In the genomic region with DNA sequence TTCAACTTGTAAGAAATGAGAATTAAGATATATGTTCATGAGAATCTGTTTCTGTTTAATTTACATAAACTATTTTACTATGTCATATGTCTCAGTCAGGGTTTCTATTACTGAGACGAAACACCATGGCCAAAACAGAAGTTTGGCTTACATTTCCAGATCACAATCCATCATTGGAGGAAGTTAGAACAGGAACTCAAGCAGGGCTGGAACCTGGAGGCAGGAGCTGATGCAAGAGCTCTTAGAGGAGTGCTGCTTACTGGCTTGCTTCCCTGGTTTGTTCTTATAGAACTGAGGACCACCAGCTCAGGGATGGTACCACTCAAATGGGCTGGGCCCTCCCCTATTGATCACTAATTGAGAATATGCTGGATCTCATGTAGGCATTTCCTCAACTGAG, we compare ENCODE assay signal across 15 mouse cellular contexts.
"Had no signal": no experiment of that assay in that cellular context is flagged by ENCODE, and none has a peak within 500 bp of the region (broad histone marks: within the 10 kb centered on the region; RNA-seq: fewer than 3 reads in every experiment).

No protein-coding gene starts in this region.

- H3K9ac ChIP-seq: intestine, embryonic 15.5 days; kidney, embryonic 15.5 days; limb, embryonic 12.5 days; liver, embryonic 13.5 days; liver, postnatal 0 days; midbrain, embryonic 12.5 days; neural tube, embryonic 15.5 days had no signal

- H3K27ac ChIP-seq: intestine, embryonic 15.5 days; kidney, embryonic 15.5 days; limb, embryonic 12.5 days; liver, embryonic 13.5 days; macrophage; midbrain, embryonic 12.5 days; neural tube, embryonic 15.5 days had no signal

- H3K4me3 ChIP-seq: intestine, embryonic 15.5 days; kidney, embryonic 15.5 days; limb, embryonic 12.5 days; liver, embryonic 13.5 days; midbrain, embryonic 12.5 days; myocyte; neural tube, embryonic 15.5 days had no signal

- H3K36me3 ChIP-seq: intestine, embryonic 15.5 days; kidney, embryonic 15.5 days; limb, embryonic 12.5 days; liver, embryonic 13.5 days; midbrain, embryonic 12.5 days; neural tube, embryonic 15.5 days had no signal

- H3K4me2 ChIP-seq: intestine, embryonic 15.5 days; kidney, embryonic 15.5 days; limb, embryonic 12.5 days; liver, embryonic 13.5 days; midbrain, embryonic 12.5 days; neural tube, embryonic 15.5 days had no signal

- H3K4me1 ChIP-seq: intestine, embryonic 15.5 days; kidney, embryonic 15.5 days; limb, embryonic 12.5 days; liver, embryonic 13.5 days; neural tube, embryonic 15.5 days had no signal

- H3K9me3 ChIP-seq: intestine, embryonic 15.5 days; kidney, embryonic 15.5 days; limb, embryonic 12.5 days; liver, embryonic 13.5 days; midbrain, embryonic 12.5 days; neural tube, embryonic 15.5 days had no signal

- H3K27me3 ChIP-seq: intestine, embryonic 15.5 days; kidney, embryonic 15.5 days; limb, embryonic 12.5 days; liver, embryonic 13.5 days; midbrain, embryonic 12.5 days; neural tube, embryonic 15.5 days had no signal

- ATAC-seq: intestine, embryonic 15.5 days; liver, postnatal 0 days had no signal

- DNase-seq: kidney, adult 2 months; kidney, postnatal 14 days; liver; liver, embryonic 13.5 days; liver, postnatal 0 days; right cerebral cortex, adult 18-20 months; right cerebral cortex, postnatal 25 days; thymus, postnatal 4 days had no signal
